Mouse (Mus musculus): ENCODE results near the gene Ttn.

Gene Ttn

GRCm38 (mm10) chr2:76655444-76655843 lies 326.9 kb downstream of the Ttn start:
- DNase-seq (ENCODE audit: low spot score) = no peak

- no peak for DNase-seq (ENCODE audit: low spot score)
Observed at GRCm38 (mm10) chr2:76654646-76655045, 327.7 kb downstream of the Ttn start.
